Mouse (Mus musculus) stomach, postnatal 0 days (tissue): ENCODE measurements at regions not wholly inside any gene's neighbourhood (a gene's known extent, or its start where the extent isn't known, plus 50 kb on each side); places are given as distances from the start of the nearest gene placed in this dataset.

Experiments
- CTCF ChIP-seq: IDR thresholded peaks from 2 replicates; pipeline ENCODE4 v1.5.1; 2016; ENCODE audit warnings: antibody characterized with exemption, low read depth, mild to moderate bottlenecking, moderate library complexity
- EP300 ChIP-seq: optimal IDR thresholded peaks from 2 replicates; pipeline ENCODE3; 2016; ENCODE audit warnings: antibody characterized with exemption

- no peak for TF ChIP-seq CTCF
- no peak for TF ChIP-seq EP300
Observed at GRCm38 (mm10) chr3:129474451-129474850, 57.7 kb upstream of the Elovl6 start.
